Mouse (Mus musculus) left cerebral cortex, postnatal 14 days (tissue): ENCODE results near the gene Pate2. TPM values are rescaled to one million over a fixed set of nuclear protein-coding genes. Genes with fewer than 3 reads are reported as not detected.
"Not testable (repeated sequence)": the region's sequence is repeated elsewhere in the genome, so short reads cannot be mapped to it uniquely, and the experiment has no call there.

Source experiments
- DNase-seq, 2 experiments: peaks; one replicate each; pipeline ENCODE4 v3.0.0; 2021 to 2022; ENCODE audit warnings: low spot score in 2 of 2, mixed read lengths in 1 of 2
- intact Hi-C: fragments of 180-260 bp; cut with DNase I; formaldehyde crosslinking; loops from one replicate; pipeline ENCODE4 v1.15.1; 2025
- total RNA-seq, 2 experiments: library from RNA; stranded (reverse); gene quantifications; 2 replicates each; pipeline ENCODE4 v1.2.3; 2021

Gene Pate2
- total RNA-seq, 2 experiments from 2014 or later: 0.59 to 0.64 TPM

DNA sequence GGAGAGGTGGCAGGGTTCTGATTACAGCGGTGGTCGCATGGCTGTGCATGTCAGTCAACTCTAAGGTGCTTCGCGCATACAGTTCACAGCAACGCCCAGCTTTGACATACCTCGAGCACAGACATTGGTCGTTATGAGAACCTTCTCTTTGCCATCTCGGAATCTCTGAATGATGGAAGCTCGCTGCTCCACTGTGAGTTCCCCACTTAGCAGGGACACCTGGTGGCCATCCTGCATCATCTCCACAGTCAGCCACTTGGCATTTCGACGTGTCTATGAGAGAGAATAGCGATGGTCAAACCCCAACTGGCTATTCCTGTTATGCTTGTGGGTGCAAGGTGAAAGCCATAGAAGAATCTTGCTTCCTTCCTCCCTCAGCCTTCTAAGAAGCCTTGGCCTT lies 24.4 kb upstream of the Pate2 start:
- no peak for DNase-seq
- intact Hi-C loops: no loop called here

DNA sequence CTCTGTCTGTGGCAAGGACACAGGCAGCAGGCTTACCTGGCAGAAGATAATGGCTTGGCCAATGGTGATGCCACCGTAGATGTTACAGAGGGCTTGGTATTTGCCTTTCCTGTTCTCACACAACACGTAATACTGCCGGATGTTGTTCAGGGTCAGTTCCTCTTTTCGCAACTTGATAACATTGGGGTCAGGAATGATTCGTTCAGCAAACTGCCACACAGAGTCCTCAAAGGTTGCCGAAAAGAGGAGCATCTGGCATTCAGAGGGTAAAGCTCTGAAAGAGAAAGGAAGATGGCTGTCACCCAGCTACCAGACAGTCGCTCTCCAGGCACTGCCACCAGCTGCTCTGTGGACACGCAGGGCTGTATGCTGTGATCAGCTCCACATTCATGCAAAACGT lies 23.3 kb upstream of the Pate2 start:
- intact Hi-C loops: no loop called here
- no peak for DNase-seq

DNA sequence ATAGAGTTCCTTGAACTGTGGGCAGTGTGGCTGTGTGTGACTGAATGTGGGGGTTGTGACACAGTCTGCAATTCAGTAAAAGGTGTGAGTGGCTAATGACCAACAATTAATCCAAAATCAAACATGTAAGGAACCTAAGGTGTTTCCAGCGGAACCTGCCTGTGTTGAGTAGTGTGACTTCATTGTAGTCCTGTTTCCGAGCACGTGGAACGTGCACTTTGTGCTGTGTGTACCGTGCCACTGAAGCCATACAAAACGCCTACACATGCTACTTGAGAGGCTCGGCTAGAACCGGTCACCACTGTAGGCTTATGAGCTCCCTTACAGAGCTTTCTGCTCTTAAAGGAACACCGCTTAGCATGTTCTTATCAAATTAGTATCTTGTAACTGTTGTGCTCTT lies 21.6 kb upstream of the Pate2 start:
- no peak for DNase-seq
- intact Hi-C loops: no loop called here

DNA sequence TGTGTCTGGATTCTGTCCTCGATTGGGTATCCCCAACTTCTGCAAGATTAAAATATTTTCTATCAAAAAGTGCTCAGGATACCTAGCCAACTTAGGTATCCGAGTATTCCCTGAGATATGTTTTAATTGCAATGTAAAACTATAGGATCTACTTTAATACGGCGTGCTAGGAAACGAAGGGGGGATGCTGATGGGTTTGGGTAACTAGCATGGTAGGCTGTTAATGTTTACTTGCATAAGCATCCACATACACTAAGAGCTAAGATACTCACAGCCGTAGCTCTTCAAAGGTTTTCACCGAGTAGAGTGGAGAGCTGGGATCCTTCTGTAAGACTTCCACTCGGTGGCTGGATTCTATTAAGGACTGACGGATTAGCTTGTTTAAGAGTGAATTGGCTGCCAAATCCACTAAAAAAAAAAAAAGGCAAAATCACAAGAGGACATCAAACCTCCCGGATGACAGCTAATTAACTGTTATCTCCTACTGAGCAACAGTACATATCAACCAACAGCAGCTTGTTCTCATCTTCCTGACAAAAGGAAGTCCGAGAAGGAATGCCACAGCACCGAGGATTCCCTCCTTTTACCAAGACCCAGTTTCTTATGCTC lies 13.5 kb upstream of the Pate2 start:
- DNase-seq: no peak
- intact Hi-C loops: no loop called here

DNA sequence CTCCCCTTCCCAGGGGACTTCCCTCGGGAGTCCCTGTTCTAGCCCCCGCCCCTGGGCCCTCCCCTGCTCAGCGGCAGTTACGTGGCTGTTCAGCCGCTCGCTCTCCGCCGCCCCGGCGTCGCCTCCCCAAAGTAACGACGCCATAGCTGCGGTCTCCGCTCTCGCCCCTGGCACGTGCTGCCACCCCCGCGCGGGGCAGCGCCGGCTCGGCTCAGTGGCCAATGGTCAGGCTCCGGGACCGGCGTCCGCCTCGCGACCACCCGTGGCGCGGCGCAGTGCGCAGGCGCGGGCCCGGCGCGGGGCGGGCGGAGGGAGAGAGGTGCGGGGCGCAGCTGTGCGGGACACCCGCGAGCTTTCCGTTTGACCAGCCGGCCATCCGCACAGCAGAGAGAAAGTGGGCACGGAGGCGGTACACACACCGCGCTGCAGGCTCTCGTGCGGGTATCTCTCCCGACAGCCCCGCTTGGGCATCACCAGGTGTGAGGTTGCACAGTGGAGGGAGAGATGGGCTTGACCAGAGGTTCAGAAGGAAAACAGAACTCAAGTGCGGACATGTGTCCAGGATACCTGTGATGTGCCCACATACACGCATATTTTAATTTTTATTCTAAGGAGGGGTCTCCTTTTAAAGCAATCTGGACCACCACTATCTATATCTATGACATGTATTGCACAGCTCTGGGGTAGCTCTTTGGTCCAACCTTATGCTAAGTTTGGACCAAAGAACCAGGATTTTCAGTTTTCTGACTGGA lies 11.7 kb upstream of the Pate2 start, which contains the start of the genes Ddx25 and Pus3:
Gene Ddx25, minus strand, starts transcription at position 272 of the 752 bp plus-strand sequence.
Gene Pus3, plus strand, starts transcription at position 339 of the 752 bp plus-strand sequence.
- intact Hi-C loops: no loop called here
- peak; percentile 73 to 75 for DNase-seq

DNA sequence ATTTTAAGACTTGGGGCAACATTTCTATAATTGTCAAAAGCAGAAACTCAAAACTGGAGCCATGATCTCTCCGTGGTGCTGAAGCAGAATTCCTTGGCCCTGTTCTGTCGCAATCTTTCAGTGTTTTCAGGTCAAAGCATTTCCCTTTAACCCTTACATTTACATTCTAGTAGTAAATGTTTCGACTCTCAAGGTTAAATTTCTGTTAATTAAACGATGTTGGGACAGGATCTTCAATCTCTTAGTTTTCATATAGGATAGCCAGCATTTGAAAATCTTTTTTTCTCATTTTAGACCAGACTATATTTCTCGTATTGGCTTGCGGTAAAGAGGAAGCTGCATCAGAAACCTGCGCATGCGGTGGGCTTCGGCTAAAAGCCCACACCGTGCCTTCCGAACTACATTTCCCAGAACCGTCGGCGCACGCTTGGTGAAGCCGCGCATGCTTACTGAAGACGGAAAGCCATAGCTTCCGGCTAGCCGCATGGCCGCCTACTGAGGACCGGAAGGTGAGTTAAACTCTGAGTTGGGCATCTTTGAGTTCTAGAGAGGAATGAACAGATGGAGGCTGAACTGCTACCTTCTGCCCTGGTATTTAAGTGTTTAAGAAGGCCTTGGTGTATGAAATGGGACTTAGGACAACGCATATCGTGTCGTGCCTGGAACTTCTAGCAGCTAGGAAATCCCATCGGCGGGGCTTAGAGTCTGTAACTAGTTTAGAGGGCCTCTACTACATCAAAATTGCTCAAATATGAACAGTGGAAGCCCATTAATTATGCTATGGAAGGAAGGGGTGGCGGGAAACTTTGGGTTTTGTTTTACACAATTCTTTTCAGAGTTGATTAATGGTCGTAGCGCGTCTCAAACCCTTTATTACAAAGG lies 10.8 kb upstream of the Pate2 start:
- intact Hi-C loops: no loop called here
- DNase-seq: peak; percentile 85 to 91

DNA sequence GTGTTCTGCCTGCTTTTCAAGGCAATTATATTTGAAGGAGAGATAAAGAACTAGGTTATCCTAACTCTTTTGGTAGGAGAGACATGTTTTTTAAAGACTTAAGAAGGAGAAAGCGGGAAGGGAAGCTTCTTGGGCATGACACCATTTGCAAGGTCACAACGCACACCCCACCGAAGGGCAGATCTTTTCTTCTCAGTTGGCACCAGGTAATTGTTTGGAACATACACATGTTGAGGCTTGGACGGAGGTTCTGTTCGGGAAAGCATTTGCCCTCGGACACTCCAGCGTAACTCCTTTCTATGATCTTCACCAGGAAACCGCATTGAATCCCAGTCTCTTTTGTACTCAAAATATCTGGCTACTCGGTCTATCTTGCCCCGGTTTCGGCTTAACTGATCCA lies 9.0 kb upstream of the Pate2 start:
- intact Hi-C loops: no loop called here
- no peak for DNase-seq

DNA sequence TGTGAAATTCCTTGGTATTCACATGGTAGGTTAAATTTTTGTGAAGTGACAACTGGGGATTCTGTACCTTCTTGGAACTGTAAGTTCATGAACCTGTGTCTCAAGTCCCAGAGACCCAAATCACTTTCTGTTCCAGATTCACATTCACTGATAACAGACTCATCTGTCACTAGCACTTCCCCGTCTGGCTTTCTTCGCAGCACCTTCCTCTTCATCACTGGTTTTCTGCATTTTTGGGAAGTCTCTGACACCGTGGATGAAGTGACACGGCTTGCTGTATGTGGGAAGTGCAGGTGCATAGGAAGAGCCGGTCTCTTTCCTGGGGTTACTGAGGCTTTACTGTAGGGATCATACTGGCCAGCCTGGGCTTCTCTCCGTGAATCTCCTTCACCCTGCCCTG lies 8.5 kb upstream of the Pate2 start:
- DNase-seq: no peak
- intact Hi-C loops: no loop called here

DNA sequence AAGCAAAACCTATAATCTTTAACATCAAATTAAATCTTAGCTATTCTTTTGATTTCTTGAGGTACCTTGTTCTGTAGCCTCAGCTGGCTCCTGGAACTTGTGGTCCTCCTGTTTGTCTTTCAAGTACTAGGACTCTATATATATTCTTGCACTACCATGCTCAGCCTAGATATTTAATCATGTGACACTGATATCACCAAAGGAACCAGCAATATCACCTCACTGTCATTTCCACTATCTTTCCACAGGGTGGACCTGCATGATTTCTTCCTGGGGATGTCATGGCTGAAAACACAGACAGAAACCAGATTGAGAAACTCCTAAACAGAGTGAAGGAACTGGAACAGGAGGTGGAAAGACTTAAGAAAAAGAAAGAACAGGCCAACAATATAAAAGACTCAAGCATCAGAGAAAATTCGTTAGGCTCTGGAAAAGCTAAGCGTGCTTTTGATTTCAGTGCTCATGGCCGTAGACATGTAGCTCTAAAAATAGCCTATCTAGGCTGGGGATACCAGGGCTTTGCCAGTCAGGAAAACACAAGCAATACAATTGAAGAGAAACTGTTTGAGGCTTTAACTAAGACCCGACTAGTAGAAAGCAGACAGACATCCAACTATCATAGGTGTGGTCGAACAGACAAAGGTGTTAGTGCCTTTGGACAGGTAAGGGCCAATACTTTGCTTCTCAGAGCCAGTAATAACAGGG lies 5.4 kb upstream of the Pate2 start:
- intact Hi-C loops: no loop called here
- DNase-seq: no peak

DNA sequence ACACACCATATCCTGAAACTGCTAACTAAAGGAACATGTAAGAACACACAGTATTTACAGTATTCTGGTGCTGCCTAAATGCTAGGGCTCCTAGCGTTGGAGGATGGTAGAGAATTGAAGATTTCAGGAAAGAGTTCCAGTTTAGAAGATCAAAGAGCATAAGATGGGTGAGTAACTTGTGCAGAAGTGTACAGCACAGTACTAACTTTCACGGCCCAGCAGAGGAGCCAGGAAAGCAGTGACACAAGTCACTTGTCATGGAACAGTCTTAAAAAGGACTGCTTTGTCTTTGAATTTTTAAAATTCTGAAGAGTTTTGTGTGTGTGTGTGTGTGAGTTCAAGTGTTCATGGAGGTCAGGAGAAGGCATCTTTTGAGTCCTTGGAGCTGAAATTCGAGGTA lies 2.1 kb upstream of the Pate2 start:
- intact Hi-C loops: no loop called here
- DNase-seq: no peak

DNA sequence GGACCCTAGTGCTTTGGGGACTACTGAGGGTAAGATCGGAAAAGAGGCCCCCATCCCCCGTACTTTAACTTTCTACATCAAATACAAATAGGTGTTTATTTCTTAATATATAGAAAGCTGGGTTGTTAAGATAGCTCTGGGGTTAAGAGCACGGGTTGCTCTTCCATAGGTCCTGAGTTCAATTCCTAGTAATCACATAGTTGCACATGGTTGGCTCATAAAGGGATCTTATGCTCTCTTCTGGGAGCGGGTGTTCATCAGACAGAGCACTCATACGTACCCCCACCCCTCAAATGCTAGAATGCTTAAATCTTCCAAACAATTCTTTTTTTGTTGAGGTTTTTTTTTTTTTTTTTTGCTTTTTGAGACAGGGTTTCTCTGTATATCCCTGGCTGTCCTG lies 579 bp downstream of the Pate2 start:
- intact Hi-C loops: no loop called here
- DNase-seq: no peak

DNA sequence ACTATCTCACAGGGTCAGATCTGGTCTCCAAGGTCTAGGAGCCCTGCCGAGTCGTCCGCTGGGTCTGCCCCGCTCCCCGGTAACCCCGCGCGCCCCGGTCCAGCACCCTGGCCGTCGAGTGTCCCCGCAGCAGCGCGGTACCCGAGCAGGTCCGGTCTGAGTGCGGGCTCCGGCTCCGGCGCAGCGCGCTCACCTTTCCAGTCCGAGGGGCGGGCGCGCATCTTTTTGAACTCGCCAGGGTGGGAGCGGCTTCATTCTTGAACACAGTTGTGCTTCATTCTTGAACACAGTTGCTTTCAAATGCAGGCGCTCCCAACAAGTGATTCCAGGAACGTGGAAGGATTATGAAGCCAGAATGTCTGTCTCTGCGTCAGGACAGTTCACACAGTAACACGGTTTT lies 4.3 kb downstream of the Pate2 start:
- no peak for DNase-seq
- intact Hi-C loops: no loop called here

DNA sequence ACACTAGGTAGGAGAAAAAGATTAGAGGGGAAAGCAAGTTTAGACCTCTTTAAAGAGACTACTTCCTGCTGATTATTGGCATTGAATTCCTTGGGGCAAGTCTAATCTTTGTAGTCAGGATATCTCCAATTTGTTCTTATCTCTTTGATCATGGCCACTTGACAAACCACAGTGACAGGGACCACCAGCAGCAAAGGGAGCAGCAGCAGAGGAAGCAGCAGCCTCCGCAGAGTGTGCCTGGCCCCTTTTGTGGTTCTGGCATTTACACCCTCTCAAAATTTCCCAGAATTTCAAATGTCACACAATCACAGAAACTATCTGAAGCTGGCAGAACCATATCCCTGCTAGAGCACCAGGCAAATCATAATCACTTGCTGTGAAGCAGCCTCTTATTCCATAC lies 17.6 kb downstream of the Pate2 start:
- no peak for DNase-seq
- intact Hi-C loops: no loop called here

DNA sequence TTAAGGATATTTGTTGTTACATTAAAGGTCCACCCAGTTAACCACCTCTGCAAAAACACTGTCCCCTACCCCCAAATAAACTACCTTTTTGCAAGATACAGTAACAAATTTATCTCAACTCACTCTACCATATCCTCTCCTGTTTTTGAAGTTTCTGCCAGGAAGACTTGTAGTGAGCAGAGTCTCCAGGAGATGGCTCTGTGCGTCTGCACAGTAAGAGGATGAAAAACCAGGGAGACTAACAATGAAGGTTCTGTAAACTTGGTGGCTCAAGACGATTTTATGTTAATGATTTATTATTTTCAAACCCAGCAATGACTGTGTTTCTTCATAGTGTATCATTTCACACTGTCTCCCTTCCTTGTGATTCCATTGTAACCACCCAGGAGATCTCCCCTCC lies 22.8 kb downstream of the Pate2 start:
- DNase-seq: peak; percentile 52 to 61
- intact Hi-C loops: loop anchor here (5.0 to 10.0 kb wide), 3 partner anchors 114 to 1122 kb away; no protein-coding TSS in a partner anchor

DNA sequence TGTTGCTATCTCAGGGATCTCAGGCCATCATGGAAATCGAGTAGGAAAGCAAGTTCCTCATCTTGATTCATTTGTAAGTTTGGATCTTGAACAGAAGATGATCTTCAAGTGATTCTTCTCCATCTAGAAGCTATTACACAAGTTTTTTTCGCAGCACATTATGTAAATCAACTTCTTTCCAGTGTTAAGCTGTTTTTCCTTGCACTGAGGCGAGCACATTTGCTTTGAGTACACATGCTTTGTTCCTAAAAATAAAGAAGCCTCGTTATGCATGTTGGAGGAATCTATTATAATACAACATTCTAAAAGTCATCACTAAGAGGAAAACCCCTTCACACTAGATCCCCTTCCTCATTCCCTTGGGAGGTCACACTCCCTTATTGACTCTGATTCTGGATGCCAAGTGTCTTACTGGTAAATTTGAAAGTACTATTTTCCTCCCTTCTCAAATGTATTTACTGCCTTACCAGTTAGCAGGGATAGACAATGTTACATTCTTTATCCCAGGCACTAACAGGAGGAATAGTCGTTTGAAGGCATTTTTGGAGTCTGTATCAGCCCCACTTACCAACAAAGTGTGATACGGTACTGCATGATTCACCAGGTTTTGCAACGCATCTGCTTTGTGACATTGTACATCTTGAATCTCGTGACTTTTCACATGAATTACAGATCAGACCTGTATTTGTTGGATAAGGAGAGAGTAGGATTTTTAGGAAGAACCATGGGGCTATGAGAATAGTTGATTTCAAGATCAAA lies 37.7 kb downstream of the Pate2 start:
- peak in 1 of 2 experiments; percentile 40 for DNase-seq

DNA sequence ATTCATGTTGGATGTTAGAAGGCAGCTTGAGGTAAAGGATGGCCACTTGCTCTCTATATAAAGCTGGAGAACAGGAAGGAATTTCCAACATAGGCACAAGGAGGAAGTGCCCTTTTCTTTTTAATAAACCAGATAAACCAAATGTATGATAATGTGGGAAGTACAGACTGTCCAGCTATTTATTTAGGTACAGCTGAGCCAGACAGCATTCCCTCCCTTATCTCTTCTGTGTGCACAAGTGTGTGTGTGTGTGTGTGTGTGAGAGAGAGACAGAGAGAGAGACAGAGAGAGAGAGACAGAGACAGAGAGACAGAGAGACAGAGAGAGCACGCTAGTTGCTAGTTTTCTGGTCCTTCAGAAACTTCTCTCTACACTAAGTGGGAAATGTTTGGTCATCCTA lies 41.8 kb downstream of the Pate2 start, which contains the start of gene Pate4:
Gene Pate4, minus strand, starts transcription at position 101 of the 400 bp plus-strand sequence.
- intact Hi-C loops: no loop called here
- no peak for DNase-seq

More for the DNA sequence above, 37.7 kb downstream of the Pate2 start:
- intact Hi-C loops: no loop called here

DNA sequence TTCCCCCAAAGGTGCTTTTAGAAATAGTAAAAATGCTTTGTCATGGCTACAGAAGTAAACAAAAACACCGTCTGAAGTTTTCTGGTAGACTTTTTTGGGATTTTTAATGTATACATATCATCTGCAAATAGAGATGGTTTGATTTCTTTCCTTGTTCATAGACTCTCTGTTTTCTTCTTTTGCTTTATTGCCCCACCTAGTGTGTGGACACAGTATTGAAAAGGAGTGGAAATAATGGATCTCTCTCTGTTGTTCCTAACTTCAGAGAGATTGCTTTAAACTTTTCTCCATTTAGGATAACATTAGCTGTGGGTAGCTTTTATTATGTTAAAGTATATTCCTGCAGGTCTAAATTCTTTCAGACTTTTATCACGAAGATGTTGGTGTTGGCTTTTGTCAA lies 43.9 kb downstream of the Pate2 start:
- intact Hi-C loops: no loop called here
- no peak for DNase-seq

DNA sequence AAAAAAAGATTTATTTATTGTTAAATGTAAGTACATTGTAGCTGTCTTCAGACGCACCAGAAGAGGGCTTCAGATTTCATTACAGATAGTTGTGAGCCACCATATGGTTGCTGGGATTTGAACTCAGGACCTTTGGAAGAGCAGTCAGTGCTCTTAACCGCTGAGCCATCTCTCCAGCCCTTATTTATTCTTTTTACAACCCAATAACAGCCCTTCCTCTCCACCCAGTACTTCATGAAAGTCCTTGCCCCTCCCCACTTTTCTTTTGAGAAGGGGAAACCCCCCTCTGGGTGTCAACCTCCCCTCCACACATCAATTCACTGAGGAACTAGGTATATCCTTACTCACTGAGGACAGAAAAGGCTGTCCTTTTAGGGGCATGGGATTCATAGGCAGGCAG lies 46.7 kb downstream of the Pate2 start:
- intact Hi-C loops, DNase-seq: not testable (repeated sequence)

DNA sequence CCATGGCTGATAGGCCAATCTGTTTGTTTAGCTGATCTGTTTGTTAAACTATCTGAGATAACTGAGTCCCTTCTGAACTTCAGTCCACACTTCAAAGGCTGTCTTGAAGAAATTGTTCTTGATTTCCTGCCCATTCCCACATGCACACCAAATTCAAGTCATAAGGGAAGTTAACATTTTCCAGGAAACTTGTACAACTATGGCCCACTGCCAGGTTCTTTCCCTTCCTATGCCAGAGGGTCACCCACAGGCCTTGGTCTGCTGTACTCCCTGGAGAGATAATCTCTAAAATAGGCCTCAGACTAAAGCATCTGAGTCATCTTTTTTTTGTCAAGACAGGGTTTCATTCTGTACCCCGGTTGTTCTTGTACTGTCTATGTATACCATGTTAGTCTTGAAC lies 62.9 kb downstream of the Pate2 start:
- DNase-seq: no peak
- intact Hi-C loops: no loop called here
